Mouse (Mus musculus) lung, embryonic 16.5 days (tissue): ENCODE measurements around the gene Selenom. TPM values are rescaled to one million over a fixed set of nuclear protein-coding genes. Genes with fewer than 3 reads are reported as not detected.
A peak's percentile ranks its signal among the peaks of the same experiment; 100 is the strongest.

Experiments
- ATAC-seq: fragments of 200-750 bp; cut with Nextera tagmentation; 2 replicates; pipeline ENCODE4 v1.8.0; 2017; ENCODE audit warnings: low read depth, mild to moderate bottlenecking, moderate library complexity
- H3K27ac ChIP-seq: fragments of 300-500 bp; sonication (generic); 2 replicates; pipeline ENCODE4 v1.5.1; 2014; ENCODE audit warnings: mild to moderate bottlenecking, control low read depth, low read length
- H3K27me3 ChIP-seq: fragments of 300-500 bp; sonication (generic); 2 replicates; pipeline ENCODE4 v1.6.1; 2014; ENCODE audit warnings: low read depth, low read length, mixed read lengths; ENCODE audit not compliant: control insufficient read depth, insufficient read depth
- H3K36me3 ChIP-seq: fragments of 300-500 bp; sonication (generic); 2 replicates; pipeline ENCODE4 v1.6.1; 2014; ENCODE audit warnings: low read length; ENCODE audit not compliant: control insufficient read depth, insufficient read depth
- H3K4me1 ChIP-seq: fragments of 300-500 bp; sonication (generic); replicated peaks from 2 replicates; pipeline ENCODE4 v1.6.1; 2014; ENCODE audit warnings: low read length, mixed read lengths; ENCODE audit not compliant: control insufficient read depth, insufficient read depth
- H3K4me2 ChIP-seq: fragments of 300-500 bp; sonication (generic); 2 replicates; pipeline ENCODE4 v1.6.1; 2014; ENCODE audit warnings: low read depth, low read length, control low read depth
- H3K4me3 ChIP-seq: fragments of 300-500 bp; sonication (generic); 2 replicates; pipeline ENCODE4 v1.5.1; 2014; ENCODE audit warnings: mild to moderate bottlenecking, low read length, control low read depth
- H3K9ac ChIP-seq: fragments of 300-500 bp; sonication (generic); 2 replicates; pipeline ENCODE4 v1.6.1; 2014; ENCODE audit warnings: low read length, control low read depth
- H3K9me3 ChIP-seq: fragments of 300-500 bp; sonication (generic); 2 replicates; pipeline ENCODE4 v1.6.1; 2016; ENCODE audit warnings: low read length; ENCODE audit not compliant: control insufficient read depth
- whole genome bisulfite sequencing: fragments of 180-500 bp; shearing (Covaris S2); extraction: QIAGEN DNeasy Blood & Tissue Kit; methylation state at CpG from one replicate; pipeline ENCODE4 v1.1.7; 2014; 5-methylcytosine and 5-hydroxymethylcytosine counted together
- polyA plus RNA-seq: library from polyadenylated mRNA; unstranded; fragments of >200 nt; fragmentation: Nextera tagmentation; extraction: Ambion mirVana; gene quantifications from 2 replicates; pipeline ENCODE4 v1.2.1, GENCODE M21; 2015

Selenom gene
- polyA plus RNA-seq, 1 experiment from 2014 or later, result 116 TPM

GRCm38 (mm10) chr11:3534956-3535355 lies 20.5 kb downstream of the Selenom start:
- Histone ChIP-seq H3K4me1 (peaks cover 33% of the 10 kb centered on the region), H3K36me3 (peaks cover 36% of the 10 kb centered on the region), H3K4me3 (peak overlapping the region; percentile 75), H3K27ac (peak overlapping the region; percentile 99), H3K4me2 (peak overlapping the region; percentile 87), H3K27me3 (no peaks in the 10 kb centered on the region), H3K9ac (peak overlapping the region; percentile 83), H3K9me3 (no peaks in the 10 kb centered on the region)
- whole genome bisulfite sequencing, result 12% methylated on average over 8 of the region's 8 CpGs
- ATAC-seq, result peak; percentile 1; the same call in 1 of the 2 replicates

- Histone ChIP-seq H3K9me3 (no peaks in the 10 kb centered on the region), H3K9ac (peak overlapping the region; percentile 83), H3K4me1 (peaks cover 33% of the 10 kb centered on the region), H3K36me3 (peaks cover 31% of the 10 kb centered on the region), H3K27me3 (no peaks in the 10 kb centered on the region), H3K4me2 (peak overlapping the region; percentile 87), H3K4me3 (peak overlapping the region; percentile 75), H3K27ac (peak overlapping the region; percentile 99)
- under 1% methylated on average over 36 of the region's 36 CpGs for WGBS
- peak; percentile 87 for ATAC-seq
Measured at GRCm38 (mm10) chr11:3535406-3535986, 21.0 kb downstream of the Selenom start.

DNA sequence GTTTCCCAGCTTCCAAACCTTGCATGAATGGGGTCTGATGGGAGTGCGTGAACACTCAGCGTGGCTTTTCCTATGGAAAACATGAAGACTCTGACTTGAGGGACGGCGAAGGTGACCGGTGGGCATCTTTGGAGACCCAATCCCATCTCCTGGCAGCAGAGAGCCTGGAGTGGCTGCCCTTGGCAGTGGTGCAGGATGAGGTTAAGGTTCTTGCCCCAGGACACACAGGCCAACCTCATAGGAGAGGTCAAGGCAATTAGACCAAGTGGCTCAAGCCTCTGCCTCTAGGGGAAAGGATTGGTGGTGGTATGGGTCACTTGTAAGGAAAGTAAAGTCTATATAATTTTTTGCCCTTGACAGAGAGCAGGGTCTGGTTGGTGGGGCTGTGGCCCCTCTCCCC lies 21.6 kb downstream of the Selenom start:
- 33% methylated on average over 5 of the region's 5 CpGs for WGBS

DNA sequence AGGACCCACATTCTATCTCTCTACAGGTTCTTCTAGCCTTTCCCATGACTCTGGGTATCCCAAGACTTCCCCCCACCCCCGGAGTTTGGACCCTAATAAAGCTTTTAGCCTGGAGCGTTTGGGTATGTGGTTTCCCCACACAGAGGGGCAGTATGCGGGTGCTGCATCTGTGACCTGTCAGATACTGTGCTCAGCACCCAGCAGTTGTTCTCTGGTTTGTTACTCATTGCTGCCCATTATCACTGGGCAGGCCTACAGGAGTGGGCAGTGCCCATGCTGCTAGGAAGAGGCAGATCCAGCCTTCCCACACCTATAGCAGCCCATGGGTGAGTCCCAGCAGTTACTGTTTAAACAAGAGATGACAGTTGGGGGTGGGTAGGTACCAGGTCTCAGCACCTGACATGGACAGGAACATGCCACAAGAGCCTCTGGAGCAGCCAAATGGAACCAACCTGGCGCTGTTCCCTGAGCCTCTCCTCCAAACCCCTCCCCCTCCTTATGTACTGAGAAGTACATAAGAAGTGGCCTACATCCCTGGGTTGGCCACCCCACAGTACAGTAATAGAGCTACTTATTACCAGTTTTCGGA lies 22.4 kb downstream of the Selenom start:
- peak overlapping the region; percentile 99 for H3K27ac ChIP-seq
- H3K9me3 ChIP-seq, result no peaks in the 10 kb centered on the region
- H3K4me3 ChIP-seq, result peak overlapping the region; percentile 75
- H3K36me3 ChIP-seq, result peaks cover 18% of the 10 kb centered on the region
- peak overlapping the region; percentile 87 for H3K4me2 ChIP-seq
- WGBS, result 80% methylated on average over 5 of the region's 5 CpGs
- H3K4me1 ChIP-seq, result peaks cover 34% of the 10 kb centered on the region
- ATAC-seq, result no peak
- H3K27me3 ChIP-seq, result no peaks in the 10 kb centered on the region
- H3K9ac ChIP-seq, result no peak overlapping the region; the same call in 1 of the 2 replicates

More for the DNA sequence above, 21.6 kb downstream of the Selenom start:
- no peaks in the 10 kb centered on the region for H3K9me3 ChIP-seq
- peaks cover 25% of the 10 kb centered on the region for H3K36me3 ChIP-seq
- ATAC-seq, result no peak
- H3K4me2 ChIP-seq, result peak overlapping the region; percentile 87
- H3K27ac ChIP-seq, result peak overlapping the region; percentile 99
- no peaks in the 10 kb centered on the region for H3K27me3 ChIP-seq
- H3K4me1 ChIP-seq, result peaks cover 33% of the 10 kb centered on the region
- H3K9ac ChIP-seq, result peak overlapping the region; percentile 83
- H3K4me3 ChIP-seq, result peak overlapping the region; percentile 75

GRCm38 (mm10) chr11:3537711-3538110 lies 23.2 kb downstream of the Selenom start:
- H3K9ac ChIP-seq, result peak overlapping the region; percentile 83
- H3K27me3 ChIP-seq, result no peaks in the 10 kb centered on the region
- H3K4me3 ChIP-seq, result peak overlapping the region; percentile 75
- WGBS, result 62% methylated on average over 3 of the region's 3 CpGs
- no peaks in the 10 kb centered on the region for H3K9me3 ChIP-seq
- peaks cover 9% of the 10 kb centered on the region for H3K36me3 ChIP-seq
- peaks cover 35% of the 10 kb centered on the region for H3K4me1 ChIP-seq
- no peak for ATAC-seq
- H3K4me2 ChIP-seq, result peak overlapping the region; percentile 87
- peak overlapping the region; percentile 38 for H3K27ac ChIP-seq

DNA sequence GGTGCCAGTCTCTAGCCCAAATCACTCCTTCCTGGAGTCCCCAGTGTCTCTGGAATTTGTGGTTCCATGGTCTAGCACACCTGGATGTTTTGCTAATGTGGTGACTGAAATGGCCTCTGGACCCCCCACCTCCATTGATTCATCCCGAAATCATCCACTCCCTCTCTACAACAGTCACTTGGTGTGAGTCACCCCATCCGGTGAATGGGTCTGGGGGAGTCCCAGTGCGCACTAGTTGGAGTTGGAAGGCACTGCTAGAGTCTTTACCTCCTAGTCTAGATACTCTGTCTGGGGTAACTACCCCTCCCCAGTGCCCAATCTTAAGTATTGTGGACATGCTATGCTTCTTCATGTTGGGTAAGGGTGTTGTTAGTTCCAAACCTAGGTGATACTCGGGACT lies 23.9 kb downstream of the Selenom start:
- Histone ChIP-seq H3K9ac (peak overlapping the region; percentile 83), H3K4me3 (peak overlapping the region; percentile 75), H3K36me3 (peaks cover 4% of the 10 kb centered on the region), H3K27ac (no peak overlapping the region), H3K4me1 (peaks cover 35% of the 10 kb centered on the region), H3K4me2 (peak overlapping the region; percentile 87), H3K9me3 (no peaks in the 10 kb centered on the region), H3K27me3 (no peaks in the 10 kb centered on the region)
- ATAC-seq, result no peak
- WGBS, result 53% methylated on average over 4 of the region's 4 CpGs

DNA sequence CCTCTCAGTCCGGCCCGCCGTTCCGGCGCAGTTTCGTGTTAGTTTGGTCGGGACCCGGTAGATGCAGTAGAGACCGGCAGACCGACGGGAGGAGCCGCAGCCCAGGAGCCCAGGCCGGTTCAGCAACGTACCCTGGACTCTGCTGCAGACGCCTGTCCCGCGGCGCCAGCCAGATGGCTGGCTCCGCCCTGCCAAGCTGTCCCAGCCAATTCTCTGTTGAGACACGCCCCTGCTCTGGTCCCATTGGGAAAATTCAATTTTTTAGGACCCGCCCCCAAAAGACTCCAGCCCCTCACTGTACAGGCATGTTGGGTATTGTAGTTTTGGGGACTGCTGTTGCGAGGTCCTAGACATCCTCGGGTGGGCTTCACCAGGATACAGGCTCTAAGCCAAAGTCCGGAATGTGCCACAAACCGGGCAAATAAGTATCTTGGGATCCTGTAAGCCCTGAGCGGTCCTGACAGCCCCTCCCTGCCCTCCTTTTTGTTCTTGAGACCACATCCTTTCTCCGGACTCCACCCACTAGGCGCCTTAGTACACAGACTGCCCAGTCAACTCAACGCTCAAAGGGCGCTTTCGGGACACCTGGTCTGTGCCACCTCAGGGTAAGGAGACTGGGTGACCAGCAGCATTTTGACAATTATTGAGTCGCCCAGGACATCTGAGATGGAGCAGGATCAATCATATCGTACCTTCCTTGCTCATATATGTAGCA lies 24.8 kb downstream of the Selenom start:
- H3K9ac ChIP-seq, result peak overlapping the region; percentile 83
- no peaks in the 10 kb centered on the region; the same call in 1 of the 2 replicates for H3K9me3 ChIP-seq
- peak; percentile 85 for ATAC-seq
- H3K4me2 ChIP-seq, result peak overlapping the region; percentile 87
- H3K4me3 ChIP-seq, result peak overlapping the region; percentile 75
- H3K27me3 ChIP-seq, result no peaks in the 10 kb centered on the region
- peak overlapping the region; percentile 58; the same call in 1 of the 2 replicates for H3K27ac ChIP-seq
- H3K4me1 ChIP-seq, result peaks cover 35% of the 10 kb centered on the region
- 3% methylated on average over 33 of the region's 33 CpGs for WGBS
- H3K36me3 ChIP-seq, result peaks cover 4% of the 10 kb centered on the region; the same call in 1 of the 2 replicates

- peak overlapping the region; percentile 83 for H3K9ac ChIP-seq
Measured at GRCm38 (mm10) chr11:3539826-3540196, 25.3 kb downstream of the Selenom start.

GRCm38 (mm10) chr11:3540451-3541085 lies 26.1 kb downstream of the Selenom start, which contains the start of gene Smtn:
Smtn (minus strand) TSS chr11:3540612.
- Histone ChIP-seq H3K4me2 (peak within 1 kb of the TSS; percentile 87), H3K9me3 (peaks cover 4% of the 10 kb centered on the region), H3K27ac (peak within 1 kb of the TSS; percentile 58; the same call in 1 of the 2 replicates), H3K27me3 (no peaks in the 10 kb centered on the region), H3K36me3 (no peaks in the 10 kb centered on the region), H3K9ac (peak within 1 kb of the TSS; percentile 83), H3K4me1 (peaks cover 31% of the 10 kb centered on the region), H3K4me3 (peak within 1 kb of the TSS; percentile 75)
- no peak for ATAC-seq
- WGBS, result 90% methylated on average over 23 of the region's 23 CpGs

More at GRCm38 (mm10) chr11:3539826-3540196, 25.3 kb downstream of the Selenom start:
- Histone ChIP-seq H3K4me2 (peak overlapping the region; percentile 87), H3K4me1 (peaks cover 33% of the 10 kb centered on the region), H3K27ac (peak overlapping the region; percentile 58; the same call in 1 of the 2 replicates), H3K9me3 (peaks cover 4% of the 10 kb centered on the region), H3K36me3 (no peaks in the 10 kb centered on the region), H3K4me3 (peak overlapping the region; percentile 75), H3K27me3 (no peaks in the 10 kb centered on the region)
- no peak for ATAC-seq
- WGBS, result 61% methylated on average over 4 of the region's 4 CpGs
